Mouse (Mus musculus): ENCODE results near the gene Sbds. TPM values are rescaled to one million over a fixed set of nuclear protein-coding genes. Genes with fewer than 3 reads are reported as not detected.

The Sbds gene
- total RNA-seq, 1 experiment = 61.0 TPM

- TF ChIP-seq ZNF384 (IDR thresholded peaks at IDR 0.05; ENCODE audit: low read depth, low read length) (no peak), CHD2 (IDR thresholded peaks at IDR 0.05; ENCODE audit: low read depth, low read length) (no peak), MAFK (IDR thresholded peaks at IDR 0.05; ENCODE audit: insufficient read depth, low read depth, low read length) (no peak), ZC3H11A (IDR thresholded peaks at IDR 0.05; ENCODE audit: borderline replicate concordance, low read depth, low read length) (no peak), HCFC1 (IDR thresholded peaks at IDR 0.05; ENCODE audit: borderline replicate concordance, insufficient read depth, low read length) (no peak)
- in situ Hi-C loops (cut with MboI; ENCODE audit: low sequenced_read_pairs in 2 of 2, unreplicated experiment in 2 of 2) = no loop called here
- Histone ChIP-seq H3K4me1 (ENCODE audit: control insufficient read depth in 2 of 2, insufficient read depth in 2 of 2, low read length in 2 of 2, poor library complexity in 1 of 2) (no peaks in the 10 kb centered on the region), H3K9me3 (ENCODE audit: control insufficient read depth, insufficient read depth, low read depth, low read length) (no peaks in the 10 kb centered on the region), H3K36me3 (ENCODE audit: control insufficient read depth, insufficient read depth, low read length, poor library complexity, severe bottlenecking) (peaks cover 33% of the 10 kb centered on the region), H3K4me3 (ENCODE audit: insufficient read depth in 1 of 2, low read depth in 1 of 2, low read length in 2 of 2, poor library complexity in 1 of 2, severe bottlenecking in 1 of 2) (no peak overlapping the region), H3K27ac (ENCODE audit: insufficient read depth, low read depth, low read length, poor library complexity, severe bottlenecking) (no peak overlapping the region), H3K9ac (ENCODE audit: insufficient read depth, low read depth, low read length, poor library complexity, severe bottlenecking) (no peak overlapping the region)
- no peak for DNase-seq (ENCODE audit: low read depth, low spot score)
These were observed 40.7 kb upstream of the Sbds start for GRCm38 (mm10) chr5:130296071-130296470.

GRCm38 (mm10) chr5:130294598-130294997, 39.3 kb upstream of the Sbds start:
- no peak for DNase-seq (ENCODE audit: low read depth, low spot score)
- Histone ChIP-seq H3K4me3 (ENCODE audit: insufficient read depth in 1 of 2, low read depth in 1 of 2, low read length in 2 of 2, poor library complexity in 1 of 2, severe bottlenecking in 1 of 2) (no peak overlapping the region), H3K9ac (ENCODE audit: insufficient read depth, low read depth, low read length, poor library complexity, severe bottlenecking) (no peak overlapping the region), H3K4me1 (ENCODE audit: control insufficient read depth in 2 of 2, insufficient read depth in 2 of 2, low read length in 2 of 2, poor library complexity in 1 of 2) (0 out of 4 replicates have a peak, but pooled peaks cover 0 to under 1% of the 10 kb centered on the region in 2 experiments), H3K27ac (ENCODE audit: insufficient read depth, low read depth, low read length, poor library complexity, severe bottlenecking) (no peak overlapping the region), H3K36me3 (ENCODE audit: control insufficient read depth, insufficient read depth, low read length, poor library complexity, severe bottlenecking) (peaks cover 34% of the 10 kb centered on the region), H3K9me3 (ENCODE audit: control insufficient read depth, insufficient read depth, low read depth, low read length) (no peaks in the 10 kb centered on the region)
- in situ Hi-C loops (cut with MboI; ENCODE audit: low sequenced_read_pairs in 2 of 2, unreplicated experiment in 2 of 2) = no loop called here
- TF ChIP-seq CHD2 (IDR thresholded peaks at IDR 0.05; ENCODE audit: low read depth, low read length) (no peak), ZNF384 (IDR thresholded peaks at IDR 0.05; ENCODE audit: low read depth, low read length) (no peak), MAFK (IDR thresholded peaks at IDR 0.05; ENCODE audit: insufficient read depth, low read depth, low read length) (no peak), HCFC1 (IDR thresholded peaks at IDR 0.05; ENCODE audit: borderline replicate concordance, insufficient read depth, low read length) (no peak), ZC3H11A (IDR thresholded peaks at IDR 0.05; ENCODE audit: borderline replicate concordance, low read depth, low read length) (no peak)

- Histone ChIP-seq H3K27ac (ENCODE audit: insufficient read depth, low read depth, low read length, poor library complexity, severe bottlenecking) (no peak overlapping the region), H3K4me3 (ENCODE audit: insufficient read depth in 1 of 2, low read depth in 1 of 2, low read length in 2 of 2, poor library complexity in 1 of 2, severe bottlenecking in 1 of 2) (no peak overlapping the region), H3K36me3 (ENCODE audit: control insufficient read depth, insufficient read depth, low read length, poor library complexity, severe bottlenecking) (peaks cover 35% of the 10 kb centered on the region), H3K4me1 (ENCODE audit: control insufficient read depth in 2 of 2, insufficient read depth in 2 of 2, low read length in 2 of 2, poor library complexity in 1 of 2) (0 out of 4 replicates have a peak, but pooled peaks cover 0 to 2% of the 10 kb centered on the region in 2 experiments), H3K9me3 (ENCODE audit: control insufficient read depth, insufficient read depth, low read depth, low read length) (no peaks in the 10 kb centered on the region), H3K9ac (ENCODE audit: insufficient read depth, low read depth, low read length, poor library complexity, severe bottlenecking) (no peak overlapping the region)
- no peak for DNase-seq (ENCODE audit: low read depth, low spot score)
- TF ChIP-seq MAFK (IDR thresholded peaks at IDR 0.05; ENCODE audit: insufficient read depth, low read depth, low read length) (no peak), CHD2 (IDR thresholded peaks at IDR 0.05; ENCODE audit: low read depth, low read length) (no peak), ZNF384 (IDR thresholded peaks at IDR 0.05; ENCODE audit: low read depth, low read length) (no peak), HCFC1 (IDR thresholded peaks at IDR 0.05; ENCODE audit: borderline replicate concordance, insufficient read depth, low read length) (no peak), ZC3H11A (IDR thresholded peaks at IDR 0.05; ENCODE audit: borderline replicate concordance, low read depth, low read length) (no peak)
- in situ Hi-C loops (cut with MboI; ENCODE audit: low sequenced_read_pairs in 2 of 2, unreplicated experiment in 2 of 2) = no loop called here
These were observed 38.6 kb upstream of the Sbds start for GRCm38 (mm10) chr5:130293941-130294340.

- peaks cover 0 to 2% of the 10 kb centered on the region in 2 experiments; a peak in 1 of 4 replicates for H3K4me1 ChIP-seq (ENCODE audit: control insufficient read depth in 2 of 2, insufficient read depth in 2 of 2, low read length in 2 of 2, poor library complexity in 1 of 2)
- TF ChIP-seq ZC3H11A (IDR thresholded peaks at IDR 0.05; ENCODE audit: borderline replicate concordance, low read depth, low read length) (no peak), ZNF384 (IDR thresholded peaks at IDR 0.05; ENCODE audit: low read depth, low read length) (no peak), HCFC1 (IDR thresholded peaks at IDR 0.05; ENCODE audit: borderline replicate concordance, insufficient read depth, low read length) (no peak), CHD2 (IDR thresholded peaks at IDR 0.05; ENCODE audit: low read depth, low read length) (no peak), MAFK (IDR thresholded peaks at IDR 0.05; ENCODE audit: insufficient read depth, low read depth, low read length) (no peak)
- H3K9me3 ChIP-seq (ENCODE audit: control insufficient read depth, insufficient read depth, low read depth, low read length) = no peaks in the 10 kb centered on the region
- DNase-seq (ENCODE audit: low read depth, low spot score) = no peak
- H3K27ac ChIP-seq (ENCODE audit: insufficient read depth, low read depth, low read length, poor library complexity, severe bottlenecking) = no peak overlapping the region
- H3K9ac ChIP-seq (ENCODE audit: insufficient read depth, low read depth, low read length, poor library complexity, severe bottlenecking) = no peak overlapping the region
- H3K4me3 ChIP-seq (ENCODE audit: insufficient read depth in 1 of 2, low read depth in 1 of 2, low read length in 2 of 2, poor library complexity in 1 of 2, severe bottlenecking in 1 of 2) = no peak overlapping the region
- H3K36me3 ChIP-seq (ENCODE audit: control insufficient read depth, insufficient read depth, low read length, poor library complexity, severe bottlenecking) = peaks cover 33% of the 10 kb centered on the region
- in situ Hi-C loops (cut with MboI; ENCODE audit: low sequenced_read_pairs in 2 of 2, unreplicated experiment in 2 of 2) = no loop called here
These were observed 37.6 kb upstream of the Sbds start for GRCm38 (mm10) chr5:130292976-130293375.
